Mouse (Mus musculus) heart, postnatal 0 days (tissue): Measurements from ENCODE around the gene Kat5.

ENCODE experiments used
- CTCF ChIP-seq: IDR thresholded peaks from 2 replicates; pipeline ENCODE4 v1.5.1; 2016; ENCODE audit warnings: antibody characterized with exemption, control low read depth, low read depth
- EP300 ChIP-seq: IDR thresholded peaks from 2 replicates; pipeline ENCODE4 v1.6.1; 2016; ENCODE audit warnings: antibody characterized with exemption, low read depth

DNA sequence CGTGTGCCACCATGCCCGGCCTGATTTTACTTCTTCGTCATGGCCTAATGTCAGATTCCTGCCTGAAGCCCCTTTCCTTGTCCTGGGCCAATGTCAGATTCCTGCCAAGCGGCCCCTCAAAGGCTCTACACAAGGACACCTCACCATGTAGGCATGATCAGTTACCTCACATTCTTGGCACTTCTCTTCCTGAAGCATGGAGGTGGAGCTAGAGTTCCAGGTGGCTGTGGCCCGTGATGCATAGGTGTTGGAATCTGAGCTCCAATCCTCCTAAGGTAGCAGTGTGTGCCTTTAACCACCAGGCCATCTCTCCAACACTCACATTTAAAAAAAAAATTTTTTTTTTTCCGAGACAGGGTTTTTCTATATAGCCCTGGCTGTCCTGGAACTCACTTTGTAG lies 29.3 kb downstream of the Kat5 start:
- no peak for TF ChIP-seq CTCF
- TF ChIP-seq EP300 = no peak
